Mouse (Mus musculus) C2C12 (cell line): ENCODE measurements around the gene Mettl21a. TPM values are rescaled to one million over a fixed set of nuclear protein-coding genes. Genes with fewer than 3 reads are reported as not detected.

Experiments used
- H3K27me3 ChIP-seq: one replicate; pipeline ENCODE4 v1.6.1; 2011; ENCODE audit not compliant: control insufficient read depth, insufficient read depth, insufficient read length
- H3K36me3 ChIP-seq: one replicate; pipeline ENCODE4 v1.6.1; 2011; ENCODE audit not compliant: control insufficient read depth, insufficient read depth
- H3K4me3 ChIP-seq: one replicate; pipeline ENCODE4 v1.5.1; 2011; ENCODE audit warnings: mild to moderate bottlenecking, control low read depth; ENCODE audit not compliant: poor library complexity, insufficient read depth, severe bottlenecking
- H3K79me2 ChIP-seq: one replicate; pipeline ENCODE4 v1.6.1; 2011; ENCODE audit not compliant: control insufficient read depth, insufficient read depth
- H3K79me3 ChIP-seq: one replicate; pipeline ENCODE4 v1.6.1; 2011; ENCODE audit warnings: low read depth, control low read depth
- H3ac ChIP-seq: one replicate; pipeline ENCODE3; 2011; ENCODE audit warnings: low read depth; ENCODE audit not compliant: control insufficient read depth, insufficient read length
- CEBPB ChIP-seq: IDR thresholded peaks from one replicate; pipeline ENCODE4 v1.6.1; 2011; ENCODE audit warnings: low read depth, mild to moderate bottlenecking, control low read depth, moderate library complexity
- CTCF ChIP-seq: IDR thresholded peaks from one replicate; pipeline ENCODE4 v1.5.1; 2011; ENCODE audit not compliant: control insufficient read depth, insufficient read depth, insufficient read length
- FOSL1 ChIP-seq: IDR thresholded peaks from one replicate; pipeline ENCODE4 v1.8.0; 2011; ENCODE audit warnings: mild to moderate bottlenecking, low read length; ENCODE audit not compliant: poor library complexity, insufficient read depth, severe bottlenecking
- MAX ChIP-seq: IDR thresholded peaks from one replicate; pipeline ENCODE4 v1.6.1; 2011; ENCODE audit warnings: mild to moderate bottlenecking, control low read depth
- MYOD1 ChIP-seq: IDR thresholded peaks from one replicate; pipeline ENCODE4 v1.6.1; 2011; ENCODE audit warnings: low read depth; ENCODE audit not compliant: control insufficient read depth, insufficient read length
- MYOG ChIP-seq: IDR thresholded peaks from one replicate; pipeline ENCODE4 v1.6.1; 2011; ENCODE audit not compliant: control insufficient read depth, insufficient read length; ENCODE audit errors: extremely low read depth
- USF1 ChIP-seq: IDR thresholded peaks from one replicate; pipeline ENCODE4 v1.6.1; 2011; ENCODE audit warnings: low read depth, mild to moderate bottlenecking, control low read depth, moderate library complexity
- polyA plus RNA-seq: library from polyadenylated mRNA; unstranded; fragments of >200 nt; fragmentation: generic; extraction: Trizol; gene quantifications from one replicate; pipeline ENCODE4 v1.2.1, GENCODE M21; 2012; ENCODE audit warnings: missing spikeins

Gene Mettl21a
- polyA plus RNA-seq, 1 experiment: 27.9 TPM

DNA sequence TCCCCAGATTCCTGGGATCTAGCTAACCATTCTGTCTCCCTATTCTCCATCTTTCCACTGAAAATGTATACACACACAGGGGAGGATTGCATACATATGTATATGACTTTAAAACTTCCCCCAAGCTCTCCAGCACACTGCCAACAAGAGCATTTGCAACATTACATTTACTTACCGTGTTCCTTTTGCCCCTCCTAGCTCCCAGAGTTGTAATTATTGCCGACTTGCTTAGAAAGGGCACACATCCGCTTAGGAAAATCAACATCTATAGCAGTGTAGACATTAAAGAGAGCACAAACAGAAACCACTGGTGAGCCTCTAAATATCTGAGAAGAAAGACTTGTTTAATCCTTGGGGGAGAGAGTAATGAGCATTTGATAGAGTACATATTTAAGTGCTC is 1.2 kb upstream of the Mettl21a start:
- Histone ChIP-seq H3K79me3 (peaks cover 12% of the 10 kb centered on the region), H3K4me3 (peak overlapping the region; percentile 91), H3K79me2 (peaks cover 42% of the 10 kb centered on the region), H3K36me3 (peaks cover 14% of the 10 kb centered on the region), H3K27me3 (no peaks in the 10 kb centered on the region), H3ac (no peak overlapping the region)
- no peak for TF ChIP-seq FOSL1
- TF ChIP-seq CEBPB: no peak
- no peak for TF ChIP-seq MYOD1
- no peak for TF ChIP-seq CTCF
- TF ChIP-seq USF1: no peak
- TF ChIP-seq MYOG: no peak
- no peak for TF ChIP-seq MAX

DNA sequence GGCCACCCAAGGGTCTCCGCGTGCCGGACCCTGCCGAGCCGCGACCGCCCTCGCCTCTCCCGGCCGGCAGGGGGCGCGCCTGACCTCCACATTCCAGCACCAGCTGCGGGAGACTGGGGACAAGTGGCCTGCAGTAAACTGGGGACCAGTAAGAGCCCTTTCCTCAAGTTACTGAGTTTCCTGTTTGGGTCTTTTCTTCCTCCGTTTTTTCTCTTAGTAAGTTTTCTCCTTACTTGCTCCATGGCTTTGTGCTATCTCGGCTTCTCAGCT is 608 bp upstream of the Mettl21a start:
- Histone ChIP-seq H3ac (peak overlapping the region; percentile 65), H3K4me3 (peak overlapping the region; percentile 91), H3K79me2 (peaks cover 48% of the 10 kb centered on the region), H3K36me3 (peaks cover 17% of the 10 kb centered on the region), H3K27me3 (no peaks in the 10 kb centered on the region), H3K79me3 (peaks cover 17% of the 10 kb centered on the region)
- peak; percentile 98 for TF ChIP-seq CTCF
- TF ChIP-seq MYOG: no peak

DNA sequence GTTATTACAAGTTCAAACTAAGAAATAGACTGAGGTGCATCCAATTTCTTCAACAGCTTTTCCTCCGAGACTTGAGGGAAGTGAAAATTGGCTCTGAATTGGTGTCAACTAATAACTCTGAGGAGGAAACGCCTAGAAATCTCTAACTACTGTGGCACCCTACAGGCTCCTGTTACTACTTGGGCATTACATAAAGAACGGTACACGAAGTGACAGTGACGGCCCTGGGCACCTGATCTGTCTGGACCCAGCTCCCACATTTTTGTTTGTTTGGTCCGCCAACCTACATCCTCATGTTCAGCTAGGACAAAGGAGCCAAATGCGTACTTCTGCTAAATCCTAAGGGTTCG is 536 bp downstream of the Mettl21a start:
- Histone ChIP-seq H3K4me3 (peak overlapping the region; percentile 91), H3ac (peak overlapping the region; percentile 87), H3K79me3 (peaks cover 21% of the 10 kb centered on the region), H3K27me3 (no peaks in the 10 kb centered on the region), H3K36me3 (peaks cover 26% of the 10 kb centered on the region), H3K79me2 (peaks cover 57% of the 10 kb centered on the region)
- TF ChIP-seq MYOG: no peak
- no peak for TF ChIP-seq FOSL1
- TF ChIP-seq CEBPB: no peak
- no peak for TF ChIP-seq MYOD1
- TF ChIP-seq USF1: no peak
- no peak for TF ChIP-seq CTCF
- no peak for TF ChIP-seq MAX

DNA sequence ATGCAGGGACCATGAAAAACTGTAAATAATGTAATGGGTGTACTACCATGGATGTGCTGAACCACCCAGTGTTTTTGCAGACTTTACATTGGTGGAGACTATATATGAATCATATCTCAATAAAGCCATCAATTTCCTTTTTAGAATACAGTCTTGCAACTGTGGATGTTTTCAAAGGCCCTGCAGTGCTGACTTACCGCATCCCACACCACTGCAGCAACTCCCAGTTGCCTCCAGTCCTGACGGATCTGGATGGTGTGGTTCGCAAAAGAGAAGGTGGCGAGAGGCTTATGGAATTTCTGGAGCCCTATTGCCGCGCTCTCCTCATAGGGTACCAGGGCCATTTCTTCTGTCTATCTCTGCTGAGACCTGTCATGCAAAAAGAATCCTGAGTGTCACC is 966 bp downstream of the Mettl21a start:
- TF ChIP-seq CEBPB: no peak
- no peak for TF ChIP-seq USF1
- H3ac ChIP-seq: peak overlapping the region; percentile 5
- H3K4me3 ChIP-seq: peak overlapping the region; percentile 91
- peaks cover 31% of the 10 kb centered on the region for H3K36me3 ChIP-seq
- H3K27me3 ChIP-seq: no peaks in the 10 kb centered on the region
- H3K79me3 ChIP-seq: peaks cover 24% of the 10 kb centered on the region
- peaks cover 61% of the 10 kb centered on the region for H3K79me2 ChIP-seq

DNA sequence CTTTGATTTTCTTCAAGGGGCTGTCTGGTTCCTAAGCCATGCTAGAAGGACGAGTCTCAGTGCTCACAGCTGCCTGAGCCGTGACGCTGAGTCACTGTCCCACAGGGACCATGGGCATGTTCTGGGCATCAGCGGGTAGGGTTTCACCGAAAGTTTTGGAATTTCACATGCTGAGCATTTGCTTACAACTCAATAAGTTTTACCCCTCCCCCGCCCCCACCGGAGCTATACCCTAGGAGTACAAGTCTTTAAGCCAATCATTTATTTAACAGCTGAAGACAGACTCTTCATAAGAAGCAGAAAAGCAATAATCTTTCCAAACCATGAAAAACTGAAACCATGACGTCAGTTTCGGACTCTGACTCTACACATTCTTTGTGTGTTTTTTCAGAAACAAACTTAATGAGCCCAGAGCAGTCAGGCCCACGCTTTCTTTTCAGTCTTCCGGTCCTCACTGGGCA is 1.5 kb downstream of the Mettl21a start:
- TF ChIP-seq MYOG (no peak), MAX (peak; percentile 84), MYOD1 (peak; percentile 91), FOSL1 (peak; percentile 78), USF1 (peak; percentile 40)
- H3K79me3 ChIP-seq: peaks cover 25% of the 10 kb centered on the region
- no peaks in the 10 kb centered on the region for H3K27me3 ChIP-seq
- H3K36me3 ChIP-seq: peaks cover 30% of the 10 kb centered on the region
- no peak overlapping the region for H3ac ChIP-seq
- peaks cover 66% of the 10 kb centered on the region for H3K79me2 ChIP-seq
- H3K4me3 ChIP-seq: peak overlapping the region; percentile 91

DNA sequence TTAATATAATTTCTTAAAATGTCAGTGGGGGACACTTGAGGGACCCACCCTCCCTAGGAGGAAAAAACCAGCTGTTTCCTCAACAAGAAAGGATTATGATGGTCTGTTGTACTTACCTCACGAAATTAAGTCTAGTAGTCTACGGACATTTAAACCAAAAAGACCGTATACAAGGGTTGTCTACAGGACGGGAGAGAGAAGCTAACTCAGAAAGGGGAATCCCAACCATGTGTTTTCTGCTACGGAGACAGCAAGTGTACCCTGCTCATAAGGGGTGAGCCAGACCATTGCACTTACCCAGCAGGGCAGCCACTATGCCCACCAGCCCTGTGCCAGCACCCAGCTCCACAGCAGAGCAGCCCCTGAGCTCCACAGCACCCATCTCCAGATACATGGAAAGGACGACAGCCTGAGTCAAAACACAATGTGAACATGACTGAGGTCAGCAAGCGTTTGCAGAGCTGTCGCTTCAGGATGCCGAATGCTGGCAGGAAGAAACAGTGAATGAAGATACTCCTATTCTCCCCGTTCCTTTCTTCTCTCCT is 2.2 kb downstream of the Mettl21a start:
- TF ChIP-seq MAX (no peak), MYOD1 (no peak)
- H3K79me3 ChIP-seq: peaks cover 25% of the 10 kb centered on the region
- peaks cover 73% of the 10 kb centered on the region for H3K79me2 ChIP-seq
- H3ac ChIP-seq: peak overlapping the region; percentile 93
- peaks cover 35% of the 10 kb centered on the region for H3K36me3 ChIP-seq
- peak overlapping the region; percentile 36 for H3K4me3 ChIP-seq
- H3K27me3 ChIP-seq: no peaks in the 10 kb centered on the region

DNA sequence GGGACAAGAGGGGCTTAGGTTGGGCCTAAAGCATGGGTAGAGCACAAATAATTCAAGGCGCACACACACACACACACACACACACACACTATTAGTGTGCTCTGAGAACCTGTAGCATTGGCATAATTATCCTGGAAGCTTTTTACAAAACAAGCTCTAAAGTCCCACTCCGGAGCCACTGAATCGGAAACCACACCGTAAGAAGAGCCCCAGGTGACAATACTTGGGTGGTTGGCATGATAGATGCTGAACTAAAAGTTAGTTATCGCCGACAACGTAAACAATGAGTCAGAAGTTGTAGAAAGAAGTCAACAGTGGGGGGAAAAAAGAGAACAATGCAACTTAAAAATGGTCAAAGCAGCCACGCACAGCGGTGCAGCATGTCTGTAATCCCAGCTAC is 2.7 kb downstream of the Mettl21a start:
- Histone ChIP-seq H3K4me3 (peak overlapping the region; percentile 11), H3ac (peak overlapping the region; percentile 24), H3K79me2 (peaks cover 75% of the 10 kb centered on the region), H3K79me3 (peaks cover 25% of the 10 kb centered on the region), H3K36me3 (peaks cover 39% of the 10 kb centered on the region), H3K27me3 (no peaks in the 10 kb centered on the region)
- TF ChIP-seq FOSL1 (no peak), USF1 (no peak), MYOD1 (no peak), CTCF (no peak), MYOG (no peak), MAX (no peak)
